Mouse (Mus musculus) bone marrow macrophage, adult 2 months (primary cell): ENCODE measurements around the gene Cdc25b. TPM values are rescaled to one million over a fixed set of nuclear protein-coding genes. Genes with fewer than 3 reads are reported as not detected.

Source experiments
- H3K27ac ChIP-seq: 2 replicates; pipeline ENCODE4 v1.5.1; 2012; ENCODE audit warnings: low read depth, low read length; ENCODE audit not compliant: insufficient read depth
- H3K4me1 ChIP-seq: 2 replicates; pipeline ENCODE4 v1.6.1; 2012; ENCODE audit warnings: low read length; ENCODE audit not compliant: control insufficient read depth, insufficient read depth
- H3K4me3 ChIP-seq: 2 replicates; pipeline ENCODE4 v1.5.1; 2012; ENCODE audit warnings: mild to moderate bottlenecking, low read length, moderate library complexity; ENCODE audit not compliant: insufficient read depth
- CTCF ChIP-seq: IDR thresholded peaks from 2 replicates; pipeline ENCODE4 v1.5.1; 2012; ENCODE audit warnings: low read depth, mild to moderate bottlenecking, low read length, moderate library complexity
- POLR2A ChIP-seq: IDR thresholded peaks from 2 replicates; pipeline ENCODE4 v1.6.1; 2012; ENCODE audit warnings: mild to moderate bottlenecking, low read depth, low read length, borderline replicate concordance
- polyA plus RNA-seq: library from polyadenylated mRNA; stranded (reverse); fragments of >200 nt; gene quantifications from 2 replicates; pipeline ENCODE4 v1.2.4, GENCODE M21; 2012; ENCODE audit not compliant: missing spikeins, insufficient read depth, insufficient read length

Gene Cdc25b
- polyA plus RNA-seq, 1 experiment: 47.1 TPM

DNA sequence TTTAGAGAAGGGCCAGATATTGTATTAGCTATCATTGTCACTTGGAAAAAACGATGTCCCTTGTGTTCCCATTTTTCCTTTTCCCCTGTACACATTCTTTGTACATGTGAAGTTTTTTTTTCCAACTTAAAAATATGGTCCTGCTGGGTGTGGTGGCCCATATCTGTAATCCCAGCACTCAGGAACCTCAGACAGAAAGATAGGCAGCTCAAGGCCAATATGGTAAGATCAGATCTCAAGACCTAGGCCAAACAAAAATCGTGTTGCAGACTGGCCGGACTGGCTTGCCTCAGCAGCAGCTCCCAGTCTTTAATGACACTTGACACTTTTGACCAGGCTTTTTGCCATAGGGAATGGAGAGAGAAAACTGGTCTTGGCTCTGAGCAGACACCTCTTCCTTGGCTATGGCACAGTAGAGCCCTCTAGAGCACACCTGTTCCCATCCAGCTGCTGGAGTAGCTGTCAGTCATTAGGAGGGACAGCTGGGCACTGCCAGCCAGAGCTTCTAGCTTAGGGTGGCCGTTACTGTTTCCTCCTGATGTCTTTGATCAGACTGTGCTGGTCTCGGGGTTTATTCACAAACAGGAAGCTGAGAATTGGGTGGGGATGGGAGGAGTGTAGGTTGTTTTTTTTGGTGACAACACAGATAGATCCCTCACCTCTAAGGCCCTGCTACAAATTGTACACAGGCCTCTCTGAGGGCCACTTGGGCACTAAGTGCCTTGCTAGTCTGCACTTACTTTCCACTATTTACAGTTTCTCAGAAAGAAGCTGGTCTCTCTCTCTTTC is 3.0 kb downstream of the Cdc25b start:
- Histone ChIP-seq H3K27ac (peak overlapping the region; percentile 30; the same call in 1 of the 2 replicates), H3K4me3 (no peak overlapping the region), H3K4me1 (peaks cover 34% of the 10 kb centered on the region)
- no peak for TF ChIP-seq CTCF
- no peak for TF ChIP-seq POLR2A

DNA sequence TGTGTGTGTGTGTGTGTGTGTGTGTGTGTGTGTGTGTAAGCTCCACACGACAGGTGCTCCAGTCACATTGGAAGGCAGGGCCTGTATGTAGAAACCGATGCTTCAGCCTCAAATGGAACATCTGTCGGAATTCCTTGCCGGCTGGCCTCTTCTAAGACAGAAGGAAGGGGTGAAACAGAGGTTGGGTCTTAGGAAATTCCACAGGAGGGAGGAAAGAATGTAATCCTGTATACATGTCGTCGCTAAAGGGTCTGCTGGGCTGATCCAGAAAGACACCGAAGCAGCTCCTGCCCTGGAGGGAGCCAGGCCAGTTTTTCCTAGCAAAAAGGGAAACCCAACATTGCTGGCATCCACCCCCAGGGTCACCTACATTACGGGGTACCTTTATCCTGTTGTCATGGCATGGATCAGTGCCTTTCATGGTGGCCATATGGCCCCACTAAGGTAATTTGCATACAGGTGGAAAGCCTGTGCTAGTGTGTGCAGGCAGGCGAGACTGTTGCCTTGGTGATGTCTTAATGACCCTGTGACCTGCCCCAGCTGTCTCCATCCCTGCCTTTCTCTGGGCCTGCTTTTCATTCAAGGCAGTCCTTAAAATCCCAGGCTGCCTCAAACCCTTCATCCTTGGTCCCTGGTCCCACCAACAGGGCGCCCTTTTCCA is 3.7 kb downstream of the Cdc25b start:
- H3K27ac ChIP-seq: no peak overlapping the region
- H3K4me3 ChIP-seq: no peak overlapping the region
- peaks cover 34% of the 10 kb centered on the region for H3K4me1 ChIP-seq
- no peak for TF ChIP-seq CTCF
- TF ChIP-seq POLR2A: no peak

DNA sequence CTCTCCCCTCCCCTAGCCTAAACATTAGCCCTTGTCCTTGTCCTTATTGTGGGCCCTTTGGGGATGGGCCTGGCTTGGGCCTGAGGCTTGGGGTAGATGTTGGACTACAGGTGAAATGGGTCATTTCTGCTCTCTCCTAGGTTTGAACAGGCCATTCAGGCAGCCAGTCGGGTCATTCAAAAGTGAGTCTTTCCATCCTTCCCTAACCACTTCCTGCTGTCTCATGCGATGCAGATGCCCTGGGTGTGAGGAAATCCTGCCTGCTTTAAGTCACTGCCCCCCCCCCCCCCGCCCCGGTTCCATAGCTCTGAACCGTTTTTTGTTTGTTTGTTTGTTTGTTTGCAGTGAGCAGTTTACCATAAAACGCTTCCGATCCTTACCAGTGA is 4.2 kb downstream of the Cdc25b start:
- Histone ChIP-seq H3K4me1 (peaks cover 32% of the 10 kb centered on the region), H3K27ac (no peak overlapping the region), H3K4me3 (no peak overlapping the region)
- TF ChIP-seq CTCF: no peak
- no peak for TF ChIP-seq POLR2A

GRCm38 (mm10) chr2:131196606-131197316 is 10.0 kb downstream of the Cdc25b start:
- Histone ChIP-seq H3K27ac (no peak overlapping the region), H3K4me1 (peaks cover 11% of the 10 kb centered on the region)
- no peak for TF ChIP-seq POLR2A
- TF ChIP-seq CTCF: no peak

GRCm38 (mm10) chr2:131200710-131201109 is 14.0 kb downstream of the Cdc25b start:
- H3K4me1 ChIP-seq: peaks cover 36% of the 10 kb centered on the region
- H3K4me3 ChIP-seq: no peak overlapping the region
- no peak overlapping the region for H3K27ac ChIP-seq
- TF ChIP-seq POLR2A (no peak), CTCF (no peak)

More at GRCm38 (mm10) chr2:131196606-131197316, 10.0 kb downstream of the Cdc25b start:
- H3K4me3 ChIP-seq: no peak overlapping the region

DNA sequence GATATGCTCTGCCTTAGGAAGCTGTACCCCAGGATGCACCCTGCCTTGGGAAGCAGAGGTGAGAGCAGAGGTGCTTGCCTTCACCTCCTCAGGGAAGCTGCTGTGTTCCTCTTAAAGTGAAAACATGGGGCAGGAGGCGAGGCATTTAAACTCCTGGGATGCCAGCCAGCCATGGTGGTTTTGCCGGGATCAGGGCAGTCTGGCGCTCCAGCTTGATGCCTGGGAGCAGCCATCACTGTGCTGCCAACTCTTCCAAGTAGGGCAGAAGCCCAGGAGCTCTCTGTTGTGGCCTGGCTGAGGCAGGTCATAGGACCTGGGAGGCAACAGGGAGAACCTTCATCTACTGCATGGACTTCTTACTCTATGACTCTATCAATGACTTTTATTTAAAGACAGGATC is 14.5 kb downstream of the Cdc25b start:
- Histone ChIP-seq H3K4me1 (peaks cover 42% of the 10 kb centered on the region), H3K27ac (no peak overlapping the region)
- TF ChIP-seq CTCF (no peak), POLR2A (no peak)

GRCm38 (mm10) chr2:131203816-131204409 is 17.2 kb downstream of the Cdc25b start:
- H3K4me1 ChIP-seq: peaks cover 52% of the 10 kb centered on the region
- H3K4me3 ChIP-seq: peak overlapping the region; percentile 25
- no peak for TF ChIP-seq CTCF
- no peak for TF ChIP-seq POLR2A
- H3K27ac ChIP-seq: peak overlapping the region; percentile 98

More for the DNA sequence above, 14.5 kb downstream of the Cdc25b start:
- no peak overlapping the region for H3K4me3 ChIP-seq

- TF ChIP-seq CTCF (no peak), POLR2A (no peak)
- peak overlapping the region; percentile 51 for H3K4me3 ChIP-seq
- H3K4me1 ChIP-seq: peaks cover 58% of the 10 kb centered on the region
- H3K27ac ChIP-seq: peak overlapping the region; percentile 98
These were observed 17.7 kb downstream of the Cdc25b start for GRCm38 (mm10) chr2:131204410-131204981.

- peak overlapping the region; percentile 98 for H3K27ac ChIP-seq
- peaks cover 61% of the 10 kb centered on the region for H3K4me1 ChIP-seq
- H3K4me3 ChIP-seq: no peak overlapping the region
- TF ChIP-seq CTCF: no peak
- TF ChIP-seq POLR2A: no peak
These were observed 18.9 kb downstream of the Cdc25b start for GRCm38 (mm10) chr2:131205521-131206182.
